Mouse (Mus musculus): Measurements from ENCODE around the gene Zfp606. TPM values are rescaled to one million over a fixed set of nuclear protein-coding genes. Genes with fewer than 3 reads are reported as not detected.
A peak's percentile ranks its signal among the peaks of the same experiment; 100 is the strongest.

Gene Zfp606
- 9.8 and 10.9 TPM in 2 replicates for total RNA-seq (2021)
- long read RNA-seq, experiment 1, full-length matches to known transcripts: 12 of 20 reads
- long read RNA-seq, experiment 1, partial matches to known transcripts: 0 of 20 reads
- long read RNA-seq, experiment 1, other reads (novel, unspliced or antisense): 8 of 20 reads
- long read RNA-seq, experiment 2, full-length matches to known transcripts: 8 of 13 reads
- long read RNA-seq, experiment 2, partial matches to known transcripts: 0 of 13 reads
- long read RNA-seq, experiment 2, other reads (novel, unspliced or antisense): 5 of 13 reads

- peak; percentile 92 for DNase-seq
Observed at GRCm38 (mm10) chr7:12478158-12479008, at the start of gene Zfp606. TSS of gene Zfp606 (plus strand) at chr7:12478293.

- no peak for DNase-seq
Observed at GRCm38 (mm10) chr7:12479009-12479346, 885 bp downstream of the Zfp606 start.

GRCm38 (mm10) chr7:12479525-12479924 lies 1.4 kb downstream of the Zfp606 start:
- DNase-seq: no peak

GRCm38 (mm10) chr7:12483771-12484170 lies 5.7 kb downstream of the Zfp606 start:
- no peak for DNase-seq

GRCm38 (mm10) chr7:12485956-12486355 lies 7.9 kb downstream of the Zfp606 start:
- no peak for DNase-seq

- no peak for DNase-seq
Observed at GRCm38 (mm10) chr7:12486691-12487090, 8.6 kb downstream of the Zfp606 start.

- DNase-seq: no peak
Observed at GRCm38 (mm10) chr7:12510913-12511312, 32.8 kb downstream of the Zfp606 start.

GRCm38 (mm10) chr7:12512217-12512616 lies 34.1 kb downstream of the Zfp606 start, which contains the start of gene 2900092C05Rik:
TSS of gene 2900092C05Rik (plus strand) at chr7:12512517.
- no peak for DNase-seq

Other genes with a start within 250 kb of the Zfp606 start
- not detected in 2 replicates for gene Vmn1r81, start 210.0 kb upstream of the Zfp606 start, total RNA-seq (2021)
- not detected in 2 replicates for gene Vmn1r82, start 177.9 kb upstream of the Zfp606 start, total RNA-seq (2021)
- gene Vmn1r83, start 148.8 kb upstream of the Zfp606 start, total RNA-seq (2021): not detected in 2 replicates
- not detected in 2 replicates for gene Vmn1r84, start 109.0 kb upstream of the Zfp606 start, total RNA-seq (2021)
- 3.8 and 4.9 TPM in 2 replicates for gene Zfp551, start 55.5 kb upstream of the Zfp606 start, total RNA-seq (2021)
- gene 2900092C05Rik, start 34.2 kb downstream of the Zfp606 start, total RNA-seq (2021): not detected in 2 replicates
- gene Vmn2r53, start 130.5 kb downstream of the Zfp606 start, total RNA-seq (2021): under 0.01 TPM in 1 of 2 replicates, not detected in the other
- not detected in 2 replicates for gene Vmn2r54, start 162.0 kb downstream of the Zfp606 start, total RNA-seq (2021)
- not detected in 2 replicates for gene Vmn2r55, start 206.7 kb downstream of the Zfp606 start, total RNA-seq (2021)

Measured in adrenal gland, postnatal 14 days (tissue).